Mouse (Mus musculus) liver, embryonic 13.5 days (tissue): ENCODE data around the gene Klk1b3. TPM values are rescaled to one million over a fixed set of nuclear protein-coding genes. Genes with fewer than 3 reads are reported as not detected.
"Not testable (repeated sequence)": the region's sequence is repeated elsewhere in the genome, so short reads cannot be mapped to it uniquely, and the experiment has no call there.

Source experiments
- ATAC-seq: fragments of 200-750 bp; cut with Nextera tagmentation; 2 replicates; pipeline ENCODE4 v1.8.0; 2017; ENCODE audit warnings: low read depth, mild to moderate bottlenecking, moderate number of reproducible peaks, moderate library complexity
- DNase-seq: peaks from one replicate; pipeline ENCODE4 v3.0.0; 2022
- H3K27ac ChIP-seq: fragments of 300-500 bp; sonication (generic); 2 replicates; pipeline ENCODE4 v1.5.1; 2015; ENCODE audit warnings: moderate library complexity, mild to moderate bottlenecking, inconsistent platforms
- H3K27me3 ChIP-seq: fragments of 300-500 bp; sonication (generic); 2 replicates; pipeline ENCODE4 v1.6.1; 2015; ENCODE audit warnings: mild to moderate bottlenecking, inconsistent platforms
- H3K36me3 ChIP-seq: fragments of 300-500 bp; sonication (generic); 2 replicates; pipeline ENCODE4 v1.6.1; 2015; ENCODE audit warnings: mild to moderate bottlenecking, inconsistent platforms
- H3K4me1 ChIP-seq: fragments of 300-500 bp; sonication (generic); replicated peaks from 2 replicates; pipeline ENCODE4 v1.6.1; 2015; ENCODE audit warnings: inconsistent platforms
- H3K4me2 ChIP-seq: fragments of 300-500 bp; sonication (generic); 2 replicates; pipeline ENCODE4 v1.6.1; 2015; ENCODE audit warnings: inconsistent platforms, mild to moderate bottlenecking, moderate library complexity
- H3K4me3 ChIP-seq: fragments of 300-500 bp; sonication (generic); replicated peaks from 2 replicates; pipeline ENCODE4 v1.5.1; 2015; ENCODE audit warnings: mild to moderate bottlenecking, inconsistent platforms
- H3K9ac ChIP-seq: fragments of 300-500 bp; sonication (generic); 2 replicates; pipeline ENCODE4 v1.6.1; 2015; ENCODE audit warnings: mild to moderate bottlenecking, inconsistent platforms
- H3K9me3 ChIP-seq: fragments of 300-500 bp; sonication (generic); replicated peaks from 2 replicates; pipeline ENCODE4 v1.6.1; 2016; ENCODE audit warnings: inconsistent platforms
- WGBS: fragments of 180-500 bp; shearing (Covaris S2); methylation state at CpG from one replicate; pipeline ENCODE4 v1.1.7; 2015; ENCODE audit not compliant: insufficient replicate concordance; 5-methylcytosine and 5-hydroxymethylcytosine counted together
- polyA plus RNA-seq: library from polyadenylated mRNA; unstranded; fragments of >200 nt; fragmentation: Nextera tagmentation; extraction: Ambion mirVana; gene quantifications from 2 replicates; pipeline ENCODE4 v1.2.1, GENCODE M21; 2015

The Klk1b3 gene
- polyA plus RNA-seq, 1 experiment from 2014 or later: not detected

- Histone ChIP-seq H3K4me1 (peaks cover 15% of the 10 kb centered on the region), H3K27me3 (no peaks in the 10 kb centered on the region), H3K27ac (no peak overlapping the region), H3K4me3 (no peak overlapping the region), H3K4me2 (no peak overlapping the region), H3K9me3 (no peaks in the 10 kb centered on the region), H3K9ac (no peak overlapping the region), H3K36me3 (no peaks in the 10 kb centered on the region)
- no peak for ATAC-seq
- DNase-seq: no peak
- WGBS: 15% methylated on average over 2 of the region's 2 CpGs
These were observed 41.9 kb downstream of the Klk1b3 start for GRCm38 (mm10) chr7:44239913-44240312.

GRCm38 (mm10) chr7:44240712-44241111 is 42.7 kb downstream of the Klk1b3 start:
- Histone ChIP-seq H3K27ac (no peak overlapping the region), H3K9ac (no peak overlapping the region), H3K27me3 (no peaks in the 10 kb centered on the region), H3K4me2 (no peak overlapping the region), H3K36me3 (no peaks in the 10 kb centered on the region), H3K4me1 (peaks cover 23% of the 10 kb centered on the region), H3K4me3 (no peak overlapping the region), H3K9me3 (no peaks in the 10 kb centered on the region)
- no peak for DNase-seq
- WGBS: 34% methylated on average over 1 of the region's 1 CpGs
- no peak for ATAC-seq

- DNase-seq: no peak
- H3K9ac ChIP-seq: no peak overlapping the region
These were observed 43.2 kb downstream of the Klk1b3 start for GRCm38 (mm10) chr7:44241163-44241562.

GRCm38 (mm10) chr7:44244080-44244479 is 46.1 kb downstream of the Klk1b3 start:
- 36% methylated on average over 1 of the region's 1 CpGs for WGBS
- no peak for ATAC-seq
- Histone ChIP-seq H3K9ac (no peak overlapping the region), H3K36me3 (peaks cover 14% of the 10 kb centered on the region), H3K9me3 (no peaks in the 10 kb centered on the region), H3K27me3 (no peaks in the 10 kb centered on the region), H3K27ac (no peak overlapping the region), H3K4me2 (no peak overlapping the region), H3K4me3 (no peak overlapping the region), H3K4me1 (peaks cover 47% of the 10 kb centered on the region)
- no peak for DNase-seq

More at GRCm38 (mm10) chr7:44241163-44241562, 43.2 kb downstream of the Klk1b3 start:
- H3K9me3 ChIP-seq: no peaks in the 10 kb centered on the region
- no peak overlapping the region for H3K4me2 ChIP-seq
- no peaks in the 10 kb centered on the region for H3K27me3 ChIP-seq
- no peak overlapping the region for H3K4me3 ChIP-seq
- H3K4me1 ChIP-seq: peaks cover 25% of the 10 kb centered on the region
- 51% methylated on average over 2 of the region's 2 CpGs for WGBS
- H3K27ac ChIP-seq: no peak overlapping the region
- no peaks in the 10 kb centered on the region for H3K36me3 ChIP-seq
- no peak for ATAC-seq

GRCm38 (mm10) chr7:44246055-44246983 is 48.3 kb downstream of the Klk1b3 start, which contains the start of the genes 1700028J19Rik and 2410002F23Rik:
1700028J19Rik (minus strand) TSS chr7:44246695.
2410002F23Rik (plus strand) TSS chr7:44246722.
- no peaks in the 10 kb centered on the region for H3K27me3 ChIP-seq
- H3K9ac ChIP-seq: peak within 1 kb of the TSS; percentile 91
- H3K4me3 ChIP-seq: peak within 1 kb of the TSS; percentile 93
- DNase-seq: peak; percentile 81
- peak; percentile 80 for ATAC-seq
- peaks cover 45% of the 10 kb centered on the region for H3K4me1 ChIP-seq
- H3K4me2 ChIP-seq: peak within 1 kb of the TSS; percentile 87
- WGBS: under 1% methylated on average over 62 of the region's 62 CpGs
- no peaks in the 10 kb centered on the region for H3K9me3 ChIP-seq
- peaks cover 36% of the 10 kb centered on the region for H3K36me3 ChIP-seq
- H3K27ac ChIP-seq: peak within 1 kb of the TSS; percentile 84

- H3K4me3 ChIP-seq: peak overlapping the region; percentile 93
- no peaks in the 10 kb centered on the region for H3K9me3 ChIP-seq
- WGBS: under 1% methylated on average over 23 of the region's 23 CpGs
- peak overlapping the region; percentile 91 for H3K9ac ChIP-seq
- peaks cover 45% of the 10 kb centered on the region for H3K4me1 ChIP-seq
- DNase-seq (peak; percentile 37), ATAC-seq (peak; percentile 14)
- peak overlapping the region; percentile 71 for H3K27ac ChIP-seq
- H3K36me3 ChIP-seq: peaks cover 41% of the 10 kb centered on the region
- peak overlapping the region; percentile 87 for H3K4me2 ChIP-seq
- no peaks in the 10 kb centered on the region for H3K27me3 ChIP-seq
These were observed 49.0 kb downstream of the Klk1b3 start for GRCm38 (mm10) chr7:44246984-44247470.

GRCm38 (mm10) chr7:44247971-44248370 is 50.0 kb downstream of the Klk1b3 start:
- H3K36me3 ChIP-seq: peaks cover 51% of the 10 kb centered on the region
- H3K27me3 ChIP-seq: no peaks in the 10 kb centered on the region
- no peak overlapping the region for H3K27ac ChIP-seq
- no peaks in the 10 kb centered on the region for H3K9me3 ChIP-seq
- ATAC-seq: no peak
- whole genome bisulfite sequencing: 82% methylated on average over 2 of the region's 2 CpGs
- DNase-seq: no peak
- peak overlapping the region; percentile 93 for H3K4me3 ChIP-seq
- H3K9ac ChIP-seq: peak overlapping the region; percentile 91
- H3K4me1 ChIP-seq: peaks cover 45% of the 10 kb centered on the region
- H3K4me2 ChIP-seq: peak overlapping the region; percentile 87

- H3K36me3 ChIP-seq: peaks cover 57% of the 10 kb centered on the region
- WGBS: 82% methylated on average over 4 of the region's 4 CpGs
- no peaks in the 10 kb centered on the region for H3K27me3 ChIP-seq
- no peak overlapping the region for H3K4me3 ChIP-seq
- H3K4me2 ChIP-seq: 0 out of 2 replicates have a peak overlapping the region, but pooled peaks have one; percentile 8
- peaks cover 45% of the 10 kb centered on the region for H3K4me1 ChIP-seq
- no peak overlapping the region for H3K27ac ChIP-seq
- H3K9me3 ChIP-seq: no peaks in the 10 kb centered on the region
- H3K9ac ChIP-seq: no peak overlapping the region
- DNase-seq: no peak
- no peak for ATAC-seq
These were observed 51.3 kb downstream of the Klk1b3 start for GRCm38 (mm10) chr7:44249248-44249647.

- H3K27me3 ChIP-seq, H3K9me3 ChIP-seq, DNase-seq, H3K27ac ChIP-seq, H3K4me3 ChIP-seq, H3K4me2 ChIP-seq, ATAC-seq, H3K9ac ChIP-seq: not testable (repeated sequence)
- 81% methylated on average over 17 of the region's 17 CpGs for WGBS
- Histone ChIP-seq H3K4me1 (peaks cover 36% of the 10 kb centered on the region), H3K36me3 (peaks cover 57% of the 10 kb centered on the region)
These were observed 52.8 kb downstream of the Klk1b3 start for GRCm38 (mm10) chr7:44250732-44251275.
